15 mouse cellular contexts compared by ENCODE assay signal in the genomic region with DNA sequence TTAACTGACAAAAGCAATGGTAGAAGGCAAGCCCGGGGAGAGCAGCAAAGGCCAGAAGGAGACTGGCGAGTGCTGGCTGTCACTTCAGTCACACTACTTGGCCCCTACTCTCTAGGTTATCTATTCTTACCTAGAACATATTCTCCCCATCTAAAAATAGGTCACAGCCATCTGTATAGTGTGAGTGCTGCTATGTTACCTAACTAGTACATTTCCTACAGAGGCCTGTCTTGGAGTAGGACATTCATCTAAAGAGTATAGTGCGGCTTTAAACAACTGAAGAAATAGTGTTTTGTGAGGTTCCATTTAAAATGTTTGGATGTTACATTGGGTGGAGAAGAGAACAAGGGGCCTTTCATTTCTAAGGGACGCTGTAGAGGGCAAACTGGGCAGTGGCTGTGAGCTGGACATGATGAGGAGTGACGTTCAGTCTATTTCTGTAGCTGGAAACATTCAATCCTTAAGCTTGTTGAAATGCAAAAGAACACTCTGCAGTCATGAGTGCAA.
DNase-seq lines count a peak whose midpoint lies in the region; ATAC-seq and TF ChIP-seq lines count a peak whose summit lies in the region.
"Had no signal": no experiment of that assay in that cellular context is flagged by ENCODE, and none has a peak within 500 bp of the region (broad histone marks: within the 10 kb centered on the region; RNA-seq: fewer than 3 reads in every experiment).

No protein-coding gene starts in this region.

- intact Hi-C loops in heart, postnatal 14 days (cut with DNase I): loop anchor here (5.0 to 10.0 kb wide), 2 partner anchors 92 to 215 kb away; no protein-coding TSS in a partner anchor

- H3K4me1 ChIP-seq in hindbrain, postnatal 0 days (ENCODE audit: insufficient read depth, low read length): no peaks in the 10 kb centered on the region
- H3K4me1 ChIP-seq in hindbrain, embryonic 11.5 days (replicated peaks; ENCODE audit: control insufficient read depth, insufficient read depth, low read length): no peaks in the 10 kb centered on the region
- peaks cover 20% of the 10 kb centered on the region; the same call in 1 of the 2 replicates for H3K4me1 ChIP-seq in cerebellum, adult 2 months (ENCODE audit: control insufficient read depth, insufficient read depth, low read length)
- no peaks in the 10 kb centered on the region for H3K4me1 ChIP-seq in forebrain, embryonic 13.5 days
- H3K4me1 ChIP-seq: embryonic facial prominence, embryonic 10.5 days; midbrain, embryonic 10.5 days; neural tube, embryonic 13.5 days had no signal

- H3K36me3 ChIP-seq in hindbrain, postnatal 0 days (ENCODE audit: insufficient read depth, low read length): 0 out of 2 replicates have a peak, but pooled peaks cover 3% of the 10 kb centered on the region
- peaks cover 4% of the 10 kb centered on the region; the same call in 1 of the 2 replicates for H3K36me3 ChIP-seq in hindbrain, embryonic 11.5 days (ENCODE audit: control insufficient read depth, insufficient read depth, low read length)
- peaks cover 35% of the 10 kb centered on the region for H3K36me3 ChIP-seq in forebrain, embryonic 13.5 days (ENCODE audit: poor library complexity, severe bottlenecking)

- no peak overlapping the region for H3K4me2 ChIP-seq in hindbrain, postnatal 0 days (ENCODE audit: low read depth, low read length)
- no peak overlapping the region for H3K4me2 ChIP-seq in hindbrain, embryonic 11.5 days (replicated peaks; ENCODE audit: low read depth, low read length)
- no peak overlapping the region for H3K4me2 ChIP-seq in forebrain, embryonic 13.5 days
- H3K4me2 ChIP-seq: neural tube, embryonic 13.5 days had no signal

- no peak overlapping the region for H3K27ac ChIP-seq in hindbrain, postnatal 0 days
- H3K27ac ChIP-seq in hindbrain, embryonic 11.5 days (ENCODE audit: low read depth, low read length): no peak overlapping the region
- peak overlapping the region; percentile 99 for H3K27ac ChIP-seq in cerebellum, adult 2 months (ENCODE audit: insufficient read depth, low read length)
- H3K27ac ChIP-seq in forebrain, embryonic 13.5 days: no peak overlapping the region
- H3K27ac ChIP-seq: embryonic facial prominence, embryonic 10.5 days; midbrain, embryonic 10.5 days; neural tube, embryonic 13.5 days had no signal

- 0 out of 2 replicates have a peak, but pooled peaks have one; percentile 35 for ATAC-seq in hindbrain, postnatal 0 days
- ATAC-seq in hindbrain, embryonic 11.5 days (ENCODE audit: low FRiP score): no peak
- no peak for ATAC-seq in forebrain, embryonic 13.5 days
- ATAC-seq: CD4-positive, CD25-positive, alpha-beta regulatory T cell, adult 4 months; intestine, postnatal 0 days had no signal

- WGBS in hindbrain, postnatal 0 days: 76% methylated on average over 5 of the region's 5 CpGs
- 88% methylated on average over 5 of the region's 5 CpGs for WGBS in hindbrain, embryonic 11.5 days
- 5% methylated on average over 5 of the region's 5 CpGs for whole genome bisulfite sequencing in cerebellum, adult 2 months
- WGBS in forebrain, embryonic 13.5 days: 90% methylated on average over 5 of the region's 5 CpGs

- no peak overlapping the region for H3K4me3 ChIP-seq in hindbrain, postnatal 0 days (ENCODE audit: low read length)
- no peak overlapping the region for H3K4me3 ChIP-seq in hindbrain, embryonic 11.5 days (ENCODE audit: low read depth, low read length)
- H3K4me3 ChIP-seq in cerebellum, adult 2 months (replicated peaks; ENCODE audit: insufficient read depth, low read depth, low read length): no peak overlapping the region
- H3K4me3 ChIP-seq in forebrain, embryonic 13.5 days: no peak overlapping the region
- H3K4me3 ChIP-seq: embryonic facial prominence, embryonic 10.5 days; midbrain, embryonic 10.5 days; neural tube, embryonic 13.5 days had no signal

- no peak for DNase-seq in hindbrain, postnatal 0 days (ENCODE audit: low spot score)
- DNase-seq in hindbrain, embryonic 11.5 days (ENCODE audit: low spot score): no peak
- DNase-seq in cerebellum, adult 2 months: peak; percentile 66 to 90
- peak; percentile 32 for DNase-seq in gastrocnemius, postnatal 25 days
- peak; percentile 8 to 22 for DNase-seq in heart, postnatal 14 days
- no peak for DNase-seq in lung, postnatal 10 days
- no peak for DNase-seq in ovary, postnatal 14 days (ENCODE audit: low spot score)
- DNase-seq: lung, adult 18-20 months; right cerebral cortex, postnatal 4 days had no signal

- no peak for TF ChIP-seq CTCF in hindbrain, postnatal 0 days (IDR thresholded peaks at IDR 0.05; ENCODE audit: low read depth)
- no peak for TF ChIP-seq CTCF in cerebellum, adult 2 months (IDR thresholded peaks at IDR 0.05; ENCODE audit: borderline replicate concordance, insufficient read depth, low read depth, low read length)

- H3K9ac ChIP-seq in hindbrain, postnatal 0 days (replicated peaks; ENCODE audit: low read length): no peak overlapping the region
- H3K9ac ChIP-seq in hindbrain, embryonic 11.5 days (ENCODE audit: low read depth, low read length): no peak overlapping the region
- H3K9ac ChIP-seq in forebrain, embryonic 13.5 days: no peak overlapping the region
- H3K9ac ChIP-seq: neural tube, embryonic 13.5 days had no signal

- TF ChIP-seq POLR2A in cerebellum, adult 2 months (IDR thresholded peaks at IDR 0.05; ENCODE audit: borderline replicate concordance, insufficient read depth, low read length): no peak

- H3K27me3 ChIP-seq in hindbrain, postnatal 0 days (ENCODE audit: insufficient read depth, low read length): no peaks in the 10 kb centered on the region
- H3K27me3 ChIP-seq in hindbrain, embryonic 11.5 days (ENCODE audit: control insufficient read depth, insufficient read depth, low read length): no peaks in the 10 kb centered on the region
- no peaks in the 10 kb centered on the region for H3K27me3 ChIP-seq in cerebellum, adult 2 months (ENCODE audit: control insufficient read depth, insufficient read depth, low read length)
- H3K27me3 ChIP-seq in forebrain, embryonic 13.5 days: no peaks in the 10 kb centered on the region
- H3K27me3 ChIP-seq: neural tube, embryonic 13.5 days had no signal

- no peaks in the 10 kb centered on the region for H3K9me3 ChIP-seq in hindbrain, postnatal 0 days (ENCODE audit: low read length)
- H3K9me3 ChIP-seq in hindbrain, embryonic 11.5 days (ENCODE audit: control insufficient read depth, low read length): no peaks in the 10 kb centered on the region
- no peaks in the 10 kb centered on the region for H3K9me3 ChIP-seq in forebrain, embryonic 13.5 days (replicated peaks)
- H3K9me3 ChIP-seq: neural tube, embryonic 13.5 days had no signal

Comparison
In these comparisons a context has a peak if more than half of its experiments do, and no peak if none do; other contexts are left out.
1. DNase-seq: peak in cerebellum, adult 2 months (2 of 2), gastrocnemius, postnatal 25 days (single experiment) and heart, postnatal 14 days (2 of 2); none in hindbrain, postnatal 0 days (single experiment), hindbrain, embryonic 11.5 days (single experiment), lung, postnatal 10 days (single experiment) and ovary, postnatal 14 days (single experiment).